Mouse (Mus musculus) liver, adult 2 months (tissue): ENCODE data around the gene Nup210. TPM values are rescaled to one million over a fixed set of nuclear protein-coding genes. Genes with fewer than 3 reads are reported as not detected.

Experiments used
- DNase-seq: peaks from one replicate; pipeline ENCODE4 v3.0.0-alpha.2; 2011; ENCODE audit warnings: low read depth, low spot score; ENCODE audit errors: extremely low read depth
- H3K27ac ChIP-seq: fragments of 200-500 bp; replicated peaks from 2 replicates; pipeline ENCODE4 v1.5.1; 2012; ENCODE audit warnings: low read depth, mild to moderate bottlenecking, control low read depth, inconsistent platforms, low read length; ENCODE audit not compliant: insufficient read depth
- H3K27me3 ChIP-seq: fragments of 200-500 bp; 2 replicates; pipeline ENCODE4 v1.6.1; 2012; ENCODE audit warnings: mild to moderate bottlenecking, moderate library complexity, low read length, inconsistent platforms; ENCODE audit not compliant: control insufficient read depth, insufficient read depth
- H3K36me3 ChIP-seq: fragments of 200-500 bp; 2 replicates; pipeline ENCODE4 v1.6.1; 2012; ENCODE audit warnings: low read length, inconsistent platforms; ENCODE audit not compliant: control insufficient read depth, insufficient read depth
- H3K4me1 ChIP-seq: fragments of 200-500 bp; 2 replicates; pipeline ENCODE4 v1.6.1; 2011; ENCODE audit warnings: low read length; ENCODE audit not compliant: control insufficient read depth, insufficient read depth
- H3K4me3 ChIP-seq: fragments of 200-500 bp; 2 replicates; pipeline ENCODE4 v1.5.1; 2011; ENCODE audit warnings: low read depth, mild to moderate bottlenecking, control low read depth, low read length, moderate library complexity; ENCODE audit not compliant: insufficient read depth
- H3K79me2 ChIP-seq: fragments of 200-500 bp; 2 replicates; pipeline ENCODE4 v1.6.1; 2012; ENCODE audit warnings: inconsistent platforms, mild to moderate bottlenecking, low read length, moderate library complexity; ENCODE audit not compliant: control insufficient read depth, insufficient read depth
- H3K9ac ChIP-seq: fragments of 200-500 bp; 2 replicates; pipeline ENCODE4 v1.6.1; 2012; ENCODE audit warnings: low read depth, mild to moderate bottlenecking, control low read depth, inconsistent platforms, low read length
- CTCF ChIP-seq: fragments of 200-500 bp; IDR thresholded peaks from 2 replicates; pipeline ENCODE4 v1.5.1; 2011; ENCODE audit warnings: low read depth, low read length, control low read depth
- POLR2A ChIP-seq: fragments of 200-500 bp; IDR thresholded peaks from 2 replicates; pipeline ENCODE4 v1.6.1; 2011; ENCODE audit warnings: low read length, control low read depth; ENCODE audit not compliant: insufficient read depth; ENCODE audit errors: extremely low read depth
- WGBS: fragments of 180-500 bp; shearing (Covaris S2); methylation state at CpG from one replicate; pipeline ENCODE4 v1.1.7; 2018; 5-methylcytosine and 5-hydroxymethylcytosine counted together
- polyA plus RNA-seq: library from polyadenylated mRNA; depleted of rRNA; stranded (reverse); fragments of >200 nt; gene quantifications from 2 replicates; pipeline ENCODE4 v1.2.3, GENCODE M21; 2012
- total RNA-seq: library from RNA; depleted of rRNA; stranded (reverse); fragments of >200 nt; gene quantifications from 2 replicates; pipeline ENCODE4 v1.2.3, GENCODE M21; 2014

The Nup210 gene
- total and polyA plus RNA-seq, 2 experiments, result 13.8 to 14.9 TPM

DNA sequence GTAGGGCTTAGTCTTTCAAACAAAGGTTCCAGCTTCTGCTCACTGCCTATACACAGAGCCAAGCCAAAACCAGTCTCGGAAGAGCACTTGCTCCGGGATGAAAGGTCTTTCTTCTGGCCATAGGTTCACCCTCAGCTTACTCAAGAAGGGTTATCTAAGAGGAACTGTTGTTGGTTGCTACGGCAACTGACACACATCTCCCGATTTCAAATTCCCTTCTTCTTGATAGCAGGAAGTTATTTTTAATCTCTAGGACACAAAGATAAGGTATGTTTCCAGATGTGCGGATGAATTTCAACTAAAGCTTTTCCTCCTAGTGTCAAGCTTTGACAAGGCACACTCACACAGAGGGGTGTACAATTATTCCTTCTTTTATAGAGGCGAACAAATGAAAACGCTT lies 68.6 kb downstream of the Nup210 start:
- 78% methylated on average over 7 of the region's 7 CpGs for WGBS
- H3K27me3 ChIP-seq, result no peaks in the 10 kb centered on the region
- DNase-seq, result no peak
- H3K79me2 ChIP-seq, result no peaks in the 10 kb centered on the region
- no peak overlapping the region for H3K9ac ChIP-seq
- peaks cover 10% of the 10 kb centered on the region for H3K36me3 ChIP-seq
- H3K27ac ChIP-seq, result no peak overlapping the region
- H3K4me1 ChIP-seq, result no peaks in the 10 kb centered on the region
- H3K4me3 ChIP-seq, result no peak overlapping the region
- TF ChIP-seq CTCF (no peak), POLR2A (no peak)

DNA sequence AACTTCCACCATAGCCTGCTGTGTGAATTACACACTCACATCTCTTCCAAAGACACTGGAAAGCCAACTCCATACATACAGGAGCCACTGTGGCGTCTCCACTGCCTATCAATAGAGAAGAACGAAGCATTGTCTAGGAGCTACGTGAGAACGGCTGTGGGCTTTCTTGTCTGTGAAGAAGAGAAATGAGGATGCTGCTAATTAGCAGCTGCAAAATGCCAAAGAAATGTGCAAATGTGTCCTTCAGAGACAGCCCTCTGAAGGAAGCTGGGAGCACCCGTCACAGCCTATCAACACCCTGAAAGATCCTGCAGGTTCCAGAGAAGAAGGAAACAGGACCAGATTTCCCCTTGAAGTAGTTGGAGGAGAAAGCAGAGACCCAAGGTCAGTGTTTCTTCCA lies 69.2 kb downstream of the Nup210 start:
- DNase-seq, result no peak
- Histone ChIP-seq H3K79me2 (no peaks in the 10 kb centered on the region), H3K27ac (no peak overlapping the region), H3K4me3 (no peak overlapping the region), H3K9ac (no peak overlapping the region), H3K4me1 (no peaks in the 10 kb centered on the region), H3K27me3 (no peaks in the 10 kb centered on the region), H3K36me3 (peaks cover 7% of the 10 kb centered on the region)
- TF ChIP-seq CTCF (no peak), POLR2A (no peak)
- 93% methylated on average over 5 of the region's 5 CpGs for WGBS

DNA sequence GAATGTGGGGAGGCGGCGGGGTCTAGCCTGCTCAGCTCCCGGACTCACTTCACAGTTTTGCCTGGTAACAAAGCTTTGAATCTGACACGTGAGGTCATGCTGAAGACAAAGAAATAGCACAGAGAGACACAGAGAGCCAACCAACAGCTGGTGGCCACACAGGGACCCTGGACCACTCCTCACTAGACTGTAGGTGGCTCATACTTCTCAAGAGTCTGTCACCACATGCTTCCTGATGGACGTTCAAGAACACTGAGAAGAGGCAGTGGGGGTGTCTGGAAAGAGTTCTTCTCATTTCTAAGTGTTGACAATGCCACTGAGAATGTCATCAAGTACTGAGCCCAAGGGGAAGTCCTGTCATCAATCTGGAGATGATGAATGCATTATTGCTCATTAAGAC lies 70.4 kb downstream of the Nup210 start:
- H3K36me3 ChIP-seq, result peaks cover 7% of the 10 kb centered on the region

DNA sequence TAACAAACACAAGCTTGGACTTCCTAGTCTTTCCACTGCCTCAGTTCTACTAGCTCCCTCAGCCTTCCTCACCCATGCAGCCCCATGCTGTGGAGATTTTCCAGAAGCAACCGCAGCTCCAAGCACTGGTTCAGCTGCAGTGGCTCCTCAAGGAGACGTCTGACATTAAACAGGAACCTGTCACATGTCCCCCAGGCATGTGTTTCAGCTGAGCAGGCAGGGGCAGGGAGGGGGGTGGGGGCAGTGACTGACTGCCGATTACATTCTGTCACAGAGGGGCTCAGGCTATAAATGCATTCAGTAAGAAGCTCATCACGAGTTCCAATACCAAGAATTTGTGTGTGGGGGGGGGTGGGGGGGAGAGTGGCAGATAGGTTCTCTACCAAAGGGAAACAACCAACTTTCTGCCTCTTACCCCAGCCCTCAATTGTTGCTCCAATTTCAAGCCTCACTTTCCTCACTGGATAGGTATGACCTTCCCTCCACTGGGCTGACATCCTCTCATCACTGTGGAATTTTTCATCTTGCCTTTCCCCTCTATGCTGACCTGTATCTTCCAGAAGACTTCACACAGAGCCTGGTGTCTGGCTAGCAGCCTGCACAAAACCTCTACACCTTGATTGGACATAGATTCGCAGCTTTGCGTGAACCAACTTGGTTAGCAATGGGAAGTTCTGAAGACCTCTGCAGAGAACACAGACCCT lies 71.8 kb downstream of the Nup210 start:
- no peaks in the 10 kb centered on the region for H3K27me3 ChIP-seq
- no peak for DNase-seq
- H3K9ac ChIP-seq, result no peak overlapping the region
- H3K4me3 ChIP-seq, result no peak overlapping the region
- H3K27ac ChIP-seq, result no peak overlapping the region
- WGBS, result 83% methylated on average over 6 of the region's 6 CpGs
- peaks cover 5% of the 10 kb centered on the region for H3K36me3 ChIP-seq
- no peaks in the 10 kb centered on the region for H3K4me1 ChIP-seq
- H3K79me2 ChIP-seq, result no peaks in the 10 kb centered on the region
- TF ChIP-seq CTCF (no peak), POLR2A (no peak)

More for the DNA sequence above, 70.4 kb downstream of the Nup210 start:
- TF ChIP-seq POLR2A (no peak), CTCF (no peak)
- H3K79me2 ChIP-seq, result no peaks in the 10 kb centered on the region
- H3K4me1 ChIP-seq, result no peaks in the 10 kb centered on the region
- no peaks in the 10 kb centered on the region for H3K27me3 ChIP-seq
- no peak for DNase-seq
- no peak overlapping the region for H3K27ac ChIP-seq
- WGBS, result 86% methylated on average over 5 of the region's 5 CpGs
- no peak overlapping the region for H3K9ac ChIP-seq
- no peak overlapping the region for H3K4me3 ChIP-seq

DNA sequence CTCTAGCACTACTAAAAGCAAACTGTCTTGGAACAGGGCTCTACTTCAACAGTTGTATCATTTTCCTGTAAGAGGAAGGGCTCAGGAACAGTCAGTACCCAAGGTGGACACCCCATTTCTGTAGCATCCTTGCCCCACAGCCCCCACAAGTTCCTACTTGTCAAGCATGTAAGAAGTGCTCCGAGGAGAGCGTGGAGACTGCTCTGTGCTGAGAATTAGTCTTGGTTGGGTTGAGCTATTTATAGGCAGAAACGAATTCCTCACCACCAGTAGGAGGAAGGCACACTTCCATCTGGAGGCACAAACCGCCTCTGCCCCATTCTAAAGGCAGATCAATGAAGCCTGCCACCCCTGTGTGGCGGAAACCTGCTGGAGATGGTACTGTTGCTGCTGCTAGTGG lies 75.3 kb downstream of the Nup210 start:
- Histone ChIP-seq H3K4me3 (no peak overlapping the region), H3K4me1 (no peaks in the 10 kb centered on the region), H3K79me2 (no peaks in the 10 kb centered on the region), H3K9ac (no peak overlapping the region), H3K36me3 (no peaks in the 10 kb centered on the region; the same call in 1 of the 2 replicates), H3K27me3 (no peaks in the 10 kb centered on the region), H3K27ac (no peak overlapping the region)
- 95% methylated on average over 5 of the region's 5 CpGs for WGBS
- TF ChIP-seq CTCF (no peak), POLR2A (no peak)
- no peak for DNase-seq

DNA sequence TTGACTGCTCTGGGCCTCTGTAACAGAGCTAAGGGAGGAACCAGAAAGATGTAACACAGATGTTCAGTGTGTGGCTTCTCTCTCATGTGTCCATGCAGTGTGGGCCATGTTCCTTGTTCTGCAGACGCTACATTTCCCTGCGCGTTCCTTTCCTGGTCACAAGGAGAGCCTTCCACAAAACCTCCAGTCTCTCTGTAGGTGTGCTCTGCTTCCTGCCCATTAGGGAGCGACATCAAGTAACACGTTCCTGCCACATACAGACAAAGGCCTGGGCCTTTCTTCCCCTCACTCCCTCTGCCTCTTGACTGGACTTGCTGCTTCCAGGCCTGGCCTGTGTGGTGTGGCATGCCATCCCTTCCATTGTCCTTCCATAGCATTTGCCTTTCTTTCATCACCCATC lies 88.4 kb downstream of the Nup210 start:
- 96% methylated on average over 5 of the region's 5 CpGs for WGBS
- Histone ChIP-seq H3K4me1 (no peaks in the 10 kb centered on the region), H3K27me3 (no peaks in the 10 kb centered on the region), H3K9ac (no peak overlapping the region), H3K36me3 (peaks cover 7% of the 10 kb centered on the region; the same call in 1 of the 2 replicates), H3K4me3 (no peak overlapping the region), H3K79me2 (no peaks in the 10 kb centered on the region), H3K27ac (no peak overlapping the region)
- DNase-seq, result no peak
- no peak for TF ChIP-seq POLR2A
- no peak for TF ChIP-seq CTCF
